Mouse (Mus musculus) testis, adult 2 months (tissue): Measurements from ENCODE around the gene Pde8a.

Source experiments
- CTCF ChIP-seq: fragments of 200-500 bp; IDR thresholded peaks from 2 replicates; pipeline ENCODE4 v1.5.1; 2012; ENCODE audit warnings: low read depth, mild to moderate bottlenecking, inconsistent platforms, low read length, moderate library complexity; ENCODE audit not compliant: control insufficient read depth, insufficient read depth, insufficient replicate concordance
- POLR2A ChIP-seq: fragments of 200-500 bp; IDR thresholded peaks from 2 replicates; pipeline ENCODE4 v1.6.1; 2012; ENCODE audit warnings: low read depth, mild to moderate bottlenecking, inconsistent platforms, low read length, moderate library complexity; ENCODE audit not compliant: control insufficient read depth

- TF ChIP-seq CTCF: no peak
- TF ChIP-seq POLR2A: no peak
Observed at GRCm38 (mm10) chr7:81198538-81198937, 14.9 kb upstream of the Pde8a start.
